Mouse (Mus musculus) bone marrow, adult 2 months (tissue): ENCODE results near the gene Ccdc40.

Experiments
- CTCF ChIP-seq: fragments of 200-500 bp; IDR thresholded peaks from 2 replicates; pipeline ENCODE4 v1.5.1; 2011; ENCODE audit warnings: low read length, control low read depth; ENCODE audit not compliant: control insufficient read depth, insufficient read depth
- POLR2A ChIP-seq: fragments of 200-500 bp; IDR thresholded peaks from 2 replicates; pipeline ENCODE4 v1.6.1; 2011; ENCODE audit warnings: low read depth, mild to moderate bottlenecking, control low read depth, low read length, borderline replicate concordance; ENCODE audit not compliant: control insufficient read depth

DNA sequence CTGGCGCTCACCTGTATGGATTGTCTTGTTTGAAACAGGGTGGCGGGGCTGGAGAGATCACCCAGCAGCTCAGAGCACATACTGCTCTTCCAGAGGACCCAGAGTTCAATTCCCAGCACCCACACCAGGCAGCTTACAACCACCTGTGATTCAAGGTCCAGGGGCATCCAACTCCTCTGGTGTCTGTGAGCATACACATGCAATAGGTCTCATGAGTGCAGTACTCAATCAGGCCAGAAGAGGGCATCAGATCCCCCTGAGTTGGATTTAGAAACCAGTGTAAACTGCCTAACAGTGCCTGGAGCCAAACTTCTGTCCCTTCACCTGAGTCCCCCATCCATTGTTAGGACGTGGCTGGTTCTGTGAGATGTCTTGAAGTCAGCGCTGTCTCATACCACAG, 7.2 kb downstream of the Ccdc40 start:
- TF ChIP-seq CTCF (peak; percentile 39; the same call in 1 of the 2 replicates), POLR2A (no peak)
